Mouse (Mus musculus): Measurements from ENCODE around the gene Plpp2. TPM values are rescaled to one million over a fixed set of nuclear protein-coding genes. Genes with fewer than 3 reads are reported as not detected.
A peak's percentile ranks its signal among the peaks of the same experiment; 100 is the strongest.

The Plpp2 gene
- total RNA-seq, 1 experiment from 2014 or later, result 32.1 TPM

- no peak for DNase-seq
Observed at GRCm38 (mm10) chr10:79548971-79549723, 15.6 kb upstream of the Plpp2 start.

DNA sequence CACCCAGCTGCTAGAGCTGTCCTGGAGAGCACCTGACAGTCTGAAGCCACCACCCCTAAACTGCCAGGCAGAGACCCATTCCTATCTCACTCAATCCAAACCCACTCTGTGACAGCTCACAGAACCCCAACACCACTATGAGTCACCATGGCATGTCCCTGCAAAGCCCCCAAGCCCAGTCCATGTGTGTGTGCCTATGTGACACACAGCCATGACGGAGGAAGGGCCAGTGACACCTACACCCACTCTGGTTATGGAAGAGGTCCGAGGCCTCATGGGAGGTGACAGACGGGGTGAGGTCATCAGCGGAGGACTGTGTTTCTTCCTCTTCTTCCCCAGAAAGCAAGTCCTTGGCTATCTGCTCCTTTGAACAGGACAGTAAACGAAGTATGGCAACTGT is 14.9 kb upstream of the Plpp2 start:
- no peak for DNase-seq

- DNase-seq, result no peak
Observed at GRCm38 (mm10) chr10:79547148-79547675, 13.6 kb upstream of the Plpp2 start.

DNA sequence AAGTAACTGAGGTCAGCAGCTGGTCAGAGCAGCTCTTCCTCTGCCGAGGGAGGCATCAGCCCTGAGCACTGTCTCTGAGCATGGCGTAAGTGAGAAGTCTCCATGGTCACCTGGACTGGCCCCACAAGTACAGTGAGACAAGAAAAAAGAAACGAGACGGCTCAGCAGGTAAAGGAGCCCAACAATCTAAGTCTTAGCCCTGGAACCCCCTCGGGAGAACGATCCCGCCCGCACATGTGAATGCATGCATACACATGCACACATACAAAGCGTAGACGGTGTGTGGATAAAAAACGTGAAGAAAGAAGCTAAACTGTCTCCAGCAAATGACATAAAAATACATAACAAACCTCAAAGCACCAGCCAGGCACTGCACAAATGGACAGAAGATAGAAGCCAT is 12.9 kb upstream of the Plpp2 start:
- no peak for DNase-seq

DNA sequence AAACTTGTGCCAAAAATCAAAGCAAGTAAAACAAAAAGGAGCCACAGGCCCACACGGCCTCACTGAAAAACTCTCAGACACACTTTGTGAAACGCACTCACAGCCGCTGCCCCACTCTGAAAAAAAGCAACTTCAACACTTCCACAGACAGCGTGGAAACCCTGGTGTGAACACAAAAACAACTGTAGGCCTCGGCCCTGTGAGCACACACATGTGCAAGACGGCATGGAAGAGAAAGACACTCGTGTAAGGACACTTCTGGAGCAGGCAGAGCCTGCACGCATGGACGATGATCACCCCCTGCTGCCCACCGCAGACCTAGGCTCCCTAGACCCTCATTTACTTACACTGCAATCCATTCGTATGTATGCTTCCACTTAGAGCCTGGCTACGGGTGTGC is 12.3 kb upstream of the Plpp2 start:
- no peak for DNase-seq

- no peak for DNase-seq
Observed at GRCm38 (mm10) chr10:79544631-79545030, 11.0 kb upstream of the Plpp2 start.

- peak; percentile 44 for DNase-seq
Observed at GRCm38 (mm10) chr10:79543884-79544597, 10.4 kb upstream of the Plpp2 start.

GRCm38 (mm10) chr10:79542171-79542570 is 8.6 kb upstream of the Plpp2 start:
- DNase-seq, result no peak

DNA sequence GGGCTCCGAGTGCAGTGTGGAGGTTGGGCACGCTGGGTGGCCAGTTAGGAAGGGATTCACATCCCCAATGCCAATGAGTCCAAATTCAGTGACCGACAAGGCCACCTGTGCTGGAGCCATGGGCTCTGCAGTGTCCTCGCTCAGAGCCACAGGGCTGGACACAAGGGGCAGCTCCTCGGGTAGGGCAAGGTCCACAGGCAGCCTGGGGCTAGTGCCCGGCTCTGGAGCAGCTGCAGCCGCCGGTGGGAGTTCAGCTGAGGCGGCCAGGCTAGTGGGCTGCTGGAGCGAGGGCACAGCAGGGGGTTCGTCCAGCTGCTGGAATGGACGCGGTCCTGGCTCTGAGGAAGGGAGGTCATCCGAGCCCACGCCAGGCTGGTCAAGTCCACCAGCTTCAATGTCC is 7.9 kb upstream of the Plpp2 start:
- no peak for DNase-seq

DNA sequence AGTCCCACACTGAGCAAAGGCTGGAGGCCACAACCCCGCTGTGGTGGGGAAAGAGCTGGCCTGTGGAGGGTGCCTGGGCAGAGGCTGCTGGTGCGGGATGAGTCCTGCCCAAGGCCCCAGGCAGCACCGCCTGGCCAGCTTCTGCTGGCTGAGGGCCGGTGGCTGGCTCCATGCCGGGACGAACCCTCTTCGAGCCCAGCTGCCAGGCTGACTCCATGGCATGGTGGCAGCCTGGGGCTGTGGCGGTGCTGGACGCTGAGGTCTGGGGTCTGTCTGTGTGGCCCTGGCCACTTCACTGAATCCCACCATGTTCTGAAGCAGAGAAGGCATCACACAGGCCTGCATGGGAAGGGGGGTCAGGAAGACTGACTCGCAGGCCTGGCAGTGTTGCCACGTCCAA is 7.2 kb upstream of the Plpp2 start:
- no peak for DNase-seq

GRCm38 (mm10) chr10:79539701-79540495 is 6.3 kb upstream of the Plpp2 start:
- no peak for DNase-seq

DNA sequence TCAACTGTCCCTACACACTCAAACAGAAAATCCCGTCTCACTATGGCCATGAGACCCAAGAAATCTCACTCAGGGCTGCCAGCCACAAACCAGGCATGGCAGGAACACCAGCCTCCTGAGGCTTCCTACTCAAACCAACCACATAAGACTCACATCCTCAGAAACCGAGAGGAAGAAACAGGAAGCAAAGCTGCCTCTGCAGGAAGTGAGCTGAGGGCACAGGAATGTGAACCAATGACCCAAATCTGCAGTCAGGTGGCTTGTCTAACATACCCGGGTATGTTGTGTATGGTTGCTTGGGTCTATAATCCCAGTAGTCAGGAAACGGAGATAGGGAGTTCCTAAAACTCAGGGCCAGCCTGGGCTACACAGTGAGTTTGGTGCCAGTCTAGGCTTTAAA is 5.3 kb upstream of the Plpp2 start:
- DNase-seq, result no peak

DNA sequence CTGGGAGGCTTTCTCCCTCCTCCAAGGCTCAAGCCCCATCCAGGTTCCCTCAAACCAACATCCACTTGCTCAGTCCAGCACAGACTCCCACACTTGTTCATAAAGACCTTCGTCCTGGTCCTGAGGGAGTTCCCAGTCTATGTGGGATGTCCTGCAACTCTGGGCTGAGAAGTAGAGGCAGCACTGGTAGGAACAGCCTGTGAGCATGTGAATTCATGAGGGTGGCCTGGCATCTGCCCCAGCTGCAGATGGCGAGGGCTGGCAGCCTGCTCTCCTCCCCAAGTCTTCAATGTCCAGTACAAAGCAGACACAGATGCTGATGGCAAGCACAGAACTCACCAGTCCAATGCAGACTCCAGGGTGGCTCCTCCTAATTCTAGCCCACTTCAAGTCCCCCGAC is 4.7 kb upstream of the Plpp2 start:
- DNase-seq, result no peak

DNA sequence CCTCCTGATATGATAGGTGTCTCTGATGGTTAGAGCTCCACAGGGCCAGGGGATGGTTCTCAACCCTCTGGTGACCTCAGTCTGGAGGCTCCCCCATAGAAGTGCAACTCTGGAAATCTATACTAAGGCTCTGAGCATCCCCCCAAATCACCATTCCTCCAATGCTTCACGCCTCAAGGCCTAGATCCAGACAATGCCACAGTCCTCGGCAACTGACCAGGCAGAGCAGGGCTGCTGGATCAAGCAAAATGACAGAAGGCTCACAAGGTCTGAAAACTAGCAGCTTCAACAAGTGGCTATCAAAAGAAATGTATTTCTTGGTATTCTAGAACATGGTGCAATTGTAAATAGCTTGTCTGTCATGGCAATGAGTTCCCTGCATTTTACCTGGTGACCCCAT is 4.2 kb upstream of the Plpp2 start:
- no peak for DNase-seq

- no peak for DNase-seq
Observed at GRCm38 (mm10) chr10:79537271-79537670, 3.7 kb upstream of the Plpp2 start.

GRCm38 (mm10) chr10:79536461-79537080 is 3.0 kb upstream of the Plpp2 start:
- no peak for DNase-seq

GRCm38 (mm10) chr10:79535431-79535830 is 1.8 kb upstream of the Plpp2 start:
- no peak for DNase-seq

GRCm38 (mm10) chr10:79534426-79534825 is 830 bp upstream of the Plpp2 start:
- DNase-seq, result no peak

DNA sequence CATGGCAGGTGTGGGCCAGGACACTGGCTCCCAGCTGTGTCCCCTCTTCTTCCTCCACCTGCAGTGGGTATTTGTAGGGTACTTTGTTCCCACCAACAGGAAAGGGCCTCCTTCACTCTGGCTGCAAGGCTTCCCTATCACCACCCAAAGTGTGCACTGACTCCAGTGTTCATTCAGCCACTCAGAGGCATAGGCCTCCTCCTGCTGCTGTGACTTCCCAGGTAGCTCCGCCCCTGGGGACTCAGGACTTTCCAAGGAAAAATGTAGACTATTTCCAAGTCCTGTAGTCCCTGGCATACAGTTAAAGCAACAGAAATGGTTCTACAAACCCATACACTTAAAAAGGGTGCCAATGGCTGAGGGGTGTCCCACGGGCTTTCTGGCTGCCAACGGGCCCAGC is 918 bp downstream of the Plpp2 start:
- no peak for DNase-seq

- DNase-seq, result no peak
Observed at GRCm38 (mm10) chr10:79531593-79531992, 2.0 kb downstream of the Plpp2 start.

GRCm38 (mm10) chr10:79530721-79531120 is 2.9 kb downstream of the Plpp2 start:
- no peak for DNase-seq

DNA sequence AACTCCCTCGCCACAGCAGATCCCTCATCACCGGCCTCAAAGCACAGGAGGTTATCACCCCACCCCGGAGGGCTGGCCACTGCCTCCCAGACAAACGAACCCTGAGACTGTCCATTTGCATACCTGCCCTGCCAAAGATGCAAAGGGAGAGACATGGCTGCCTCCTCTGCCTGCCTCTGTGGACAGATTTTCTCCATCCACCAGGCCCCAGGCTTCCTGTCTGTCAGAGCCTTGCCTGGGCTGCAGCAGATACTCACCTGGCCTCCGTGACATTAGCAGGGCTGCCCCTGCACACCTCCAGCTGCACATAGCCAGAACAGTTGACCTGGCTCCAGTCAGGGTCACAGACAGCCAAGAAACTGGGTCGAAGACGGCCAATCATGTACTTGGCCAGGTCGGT is 3.4 kb downstream of the Plpp2 start:
- DNase-seq, result no peak

All from adrenal gland, postnatal 25 days (tissue).